Mouse (Mus musculus) naive thymus-derived CD4-positive, alpha-beta T cell, adult 2 months (primary cell): ENCODE results near the gene Art1.

ENCODE experiments used
- DNase-seq: peaks from one replicate; pipeline ENCODE4 v3.0.0-alpha.2; 2011; ENCODE audit warnings: low read depth

Art1 gene

DNA sequence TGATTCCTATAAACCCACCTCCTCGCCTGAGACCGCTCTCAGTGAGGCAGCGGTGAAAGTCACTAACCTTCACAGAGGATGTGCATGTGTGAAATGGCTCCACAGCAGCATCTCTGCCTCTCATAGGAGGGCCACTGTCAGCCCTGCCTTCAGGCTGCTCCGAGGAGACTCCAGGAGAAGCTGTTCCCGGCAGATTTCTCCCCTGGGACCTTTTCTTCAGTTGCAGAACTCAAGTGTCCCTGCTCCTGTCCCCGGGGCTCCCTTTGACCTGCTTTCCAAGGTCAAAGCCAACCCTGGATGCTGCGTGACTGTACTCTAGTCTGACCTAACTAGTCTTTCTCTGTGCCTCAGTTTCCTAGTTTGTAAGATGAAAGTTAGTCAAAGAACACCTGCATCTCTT is 7.6 kb downstream of the Art1 start, which contains the start of gene Art5:
Art5 (minus strand) TSS at position 319 of the 400 bp plus-strand sequence.
- no peak for DNase-seq

DNA sequence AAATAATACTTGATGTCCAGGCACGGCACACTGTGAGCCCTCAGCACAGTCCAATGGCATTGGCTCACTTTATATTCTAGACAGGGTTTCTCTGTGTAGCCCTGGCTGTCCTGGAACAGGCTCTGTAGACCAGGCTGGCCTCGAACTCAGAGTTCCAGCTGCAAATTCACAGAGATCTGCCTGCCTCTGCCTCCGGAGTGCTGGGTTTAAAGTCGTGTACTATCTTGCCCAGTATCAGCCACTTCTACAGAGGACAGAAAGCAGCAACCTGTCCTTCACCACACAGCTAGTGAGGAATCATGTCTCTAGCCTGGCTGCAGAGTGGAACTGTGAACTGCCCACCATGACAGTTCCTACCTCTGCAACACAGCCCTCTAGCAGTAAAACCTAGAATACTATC is 8.2 kb downstream of the Art1 start:
- no peak for DNase-seq

DNA sequence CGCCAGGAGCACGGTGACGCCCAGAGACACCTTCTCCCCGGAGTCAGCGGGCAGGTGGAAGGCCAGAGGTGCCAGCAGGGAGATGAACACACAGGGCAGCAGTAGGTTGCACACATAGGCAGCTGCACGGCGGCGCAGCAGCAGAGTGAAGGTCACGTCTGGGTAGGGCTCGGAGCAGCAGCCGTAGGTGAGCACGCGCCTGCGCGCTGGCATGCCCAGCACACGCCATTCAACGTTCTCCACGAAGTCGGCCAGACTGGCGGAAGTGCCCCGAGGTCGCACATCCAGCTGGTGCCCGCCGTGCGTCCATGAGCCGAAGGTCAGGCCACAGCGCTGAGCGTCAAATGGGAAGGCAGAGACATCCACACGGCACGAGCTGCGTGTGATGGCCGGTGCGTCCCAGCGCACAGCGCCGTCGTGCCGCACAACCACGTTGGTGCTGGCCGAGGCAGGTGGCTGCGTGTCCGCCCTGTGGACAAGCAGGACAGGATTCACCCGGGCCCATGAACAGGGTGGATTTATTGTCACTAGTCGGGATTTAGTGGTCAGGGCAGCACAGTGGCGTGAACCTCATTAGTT is 11.7 kb downstream of the Art1 start:
- no peak for DNase-seq

DNA sequence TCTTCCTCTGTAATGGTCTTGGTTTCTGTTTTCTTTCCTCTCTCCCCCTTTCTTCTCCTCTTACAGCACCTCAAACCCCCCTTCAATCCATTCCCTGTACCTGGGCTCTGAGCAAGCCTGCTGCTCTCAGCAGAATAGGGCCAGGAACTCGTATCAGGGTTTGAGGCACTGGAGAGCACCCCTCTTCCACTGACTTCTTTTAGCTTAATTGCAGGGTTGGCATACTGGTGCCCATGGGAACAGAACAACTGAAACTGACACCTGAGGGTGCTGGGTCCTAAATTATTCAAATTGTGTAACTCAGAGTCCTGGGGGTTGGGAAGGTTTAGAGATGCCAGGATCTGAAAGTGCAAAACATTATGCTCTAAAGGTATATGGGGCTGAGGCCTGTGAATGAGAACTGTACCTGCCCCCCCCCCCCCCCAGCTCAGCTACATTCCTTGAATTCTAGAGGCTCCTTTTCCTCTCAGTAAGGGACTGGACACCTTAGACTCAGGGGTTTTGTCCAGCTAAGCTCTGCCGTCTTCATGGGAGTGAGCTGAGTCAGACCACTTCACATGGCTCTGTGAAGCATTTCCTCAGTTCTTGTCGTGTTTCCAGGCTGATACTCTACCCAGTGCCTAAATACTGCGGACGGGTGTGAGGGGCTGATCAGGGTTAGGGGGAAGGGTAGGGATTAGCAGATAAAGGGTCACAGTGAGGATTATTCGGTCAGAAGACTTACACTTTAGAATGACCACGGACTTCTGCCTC is 15.2 kb downstream of the Art1 start, which contains the start of gene Chrna10:
Chrna10 (minus strand) TSS at position 250 of the 753 bp plus-strand sequence.
- DNase-seq = no peak

DNA sequence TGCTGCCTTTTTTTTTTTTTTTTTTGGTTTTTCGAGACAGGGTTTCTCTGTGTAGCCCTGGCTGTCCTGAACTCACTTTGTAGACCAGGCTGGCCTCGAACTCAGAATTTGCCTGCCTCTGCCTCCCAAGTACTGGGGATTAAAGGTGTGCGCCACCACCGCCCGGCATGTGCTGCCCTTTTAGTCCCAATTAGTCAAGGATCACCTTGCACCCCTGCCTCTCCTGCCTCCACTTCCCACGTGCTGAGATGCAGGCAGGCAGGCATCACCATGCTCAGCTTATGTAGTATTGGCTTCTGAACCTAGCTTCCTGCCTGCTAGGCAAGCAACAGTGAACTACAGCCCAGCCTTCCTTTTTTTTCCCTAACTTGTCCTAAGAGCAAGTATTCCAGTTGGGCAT is 15.8 kb downstream of the Art1 start:
- no peak for DNase-seq

DNA sequence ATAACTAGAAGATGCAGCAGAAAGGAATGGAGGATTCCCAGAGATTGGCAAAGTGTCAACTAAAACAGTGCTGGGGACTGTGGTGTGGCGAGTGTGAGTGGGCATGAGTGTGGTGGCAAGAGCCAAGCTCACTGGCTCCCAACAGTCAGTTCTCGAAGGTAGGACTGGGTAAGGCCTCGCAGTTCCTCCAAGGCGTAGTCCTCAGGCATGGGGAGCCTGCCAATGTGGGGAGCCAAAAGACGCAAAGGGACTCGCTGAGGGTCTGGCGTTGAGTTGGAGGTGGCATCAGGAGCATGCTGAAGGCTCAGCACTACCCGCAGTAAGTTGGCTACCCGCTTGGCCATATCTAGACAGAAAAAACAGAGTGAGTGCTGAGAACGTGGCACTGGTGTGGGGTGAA is 18.8 kb downstream of the Art1 start:
- DNase-seq = no peak

DNA sequence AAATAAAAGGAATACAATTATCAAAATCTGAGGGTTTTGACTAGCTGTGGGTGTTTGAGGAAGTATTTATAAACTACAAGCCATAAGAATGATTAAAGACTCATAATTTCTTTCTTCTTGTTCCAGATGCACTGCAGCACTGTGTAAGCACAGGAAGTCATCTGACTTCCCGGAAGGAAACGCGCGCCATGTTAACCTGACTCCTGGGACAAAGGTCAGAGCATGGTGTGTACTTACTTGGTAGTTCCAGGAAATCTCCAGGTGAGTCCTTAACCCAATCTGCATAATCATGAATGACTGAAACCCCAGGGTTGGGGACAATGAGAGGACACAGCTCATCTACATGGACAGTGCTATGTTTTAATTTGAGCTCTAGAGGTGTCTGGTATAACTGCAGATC is 30.9 kb downstream of the Art1 start:
- DNase-seq = no peak

DNA sequence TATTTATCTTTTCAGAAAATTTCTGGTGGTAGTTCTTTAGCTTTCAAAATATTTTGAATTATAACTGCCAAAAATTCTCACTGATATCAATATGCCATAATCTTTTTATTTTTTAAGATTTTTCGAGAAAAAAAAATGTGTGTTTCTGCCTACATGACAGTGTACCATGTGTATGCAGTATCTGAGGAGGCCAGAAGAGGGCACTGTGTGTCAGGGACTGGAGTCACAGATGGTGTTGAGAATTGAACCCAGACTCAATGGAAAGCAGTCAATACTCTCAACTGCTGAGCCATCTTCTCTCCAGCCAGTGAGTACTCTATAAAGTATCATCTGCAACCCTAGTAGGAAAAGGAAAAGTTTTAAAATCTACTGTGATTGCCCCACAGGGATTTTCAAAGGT is 35.9 kb downstream of the Art1 start:
- DNase-seq = peak; percentile 50

DNA sequence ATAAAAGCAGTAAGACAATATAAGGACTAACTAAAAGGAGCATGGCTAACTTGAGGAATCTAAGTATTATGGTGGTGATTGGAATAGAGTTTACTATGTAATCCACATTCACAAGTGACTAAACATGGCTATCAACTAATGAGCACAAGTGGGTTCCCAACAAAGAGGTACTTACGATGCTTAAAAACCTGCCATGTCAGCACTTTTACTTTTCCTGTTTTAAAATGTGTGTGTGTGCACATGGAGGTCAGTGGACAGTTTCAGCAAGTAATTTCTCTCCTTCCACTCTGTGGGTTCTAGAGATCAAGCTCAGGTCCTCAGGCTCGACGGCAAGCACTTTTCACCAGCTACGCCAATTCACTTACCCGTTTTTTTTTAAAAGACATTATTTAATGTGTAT is 36.4 kb downstream of the Art1 start:
- DNase-seq = no peak

DNA sequence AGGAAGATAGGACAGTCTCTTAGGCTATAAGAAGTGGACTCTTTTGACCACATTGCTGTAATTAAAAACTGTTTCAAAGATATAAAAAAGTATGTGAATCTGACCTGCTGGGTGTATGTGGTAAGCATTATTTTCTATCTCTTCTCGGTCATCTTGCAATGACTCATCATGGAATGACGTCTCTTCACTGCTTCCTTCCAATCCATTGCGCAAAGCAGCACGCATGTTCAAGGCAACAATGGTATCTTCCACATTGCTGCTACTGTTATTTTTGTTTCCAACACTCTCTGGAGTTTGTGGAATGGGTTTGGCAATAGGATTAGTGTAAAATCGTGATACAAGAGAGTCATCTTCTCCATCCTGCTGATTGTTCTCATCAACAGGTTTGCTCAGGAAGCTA is 52.1 kb downstream of the Art1 start:
- DNase-seq = no peak
